Mouse (Mus musculus) E14TG2a.4 (cell line): ENCODE data around the gene C330021F23Rik.

Experiments
- CTCF ChIP-seq: conservative IDR thresholded peaks from 2 replicates; pipeline ENCODE4 v1.5.1; 2014; ENCODE audit warnings: low read length
- POU5F1 ChIP-seq: IDR thresholded peaks from 2 replicates; pipeline ENCODE4 v1.6.1; 2014; ENCODE audit warnings: low read length, borderline replicate concordance

DNA sequence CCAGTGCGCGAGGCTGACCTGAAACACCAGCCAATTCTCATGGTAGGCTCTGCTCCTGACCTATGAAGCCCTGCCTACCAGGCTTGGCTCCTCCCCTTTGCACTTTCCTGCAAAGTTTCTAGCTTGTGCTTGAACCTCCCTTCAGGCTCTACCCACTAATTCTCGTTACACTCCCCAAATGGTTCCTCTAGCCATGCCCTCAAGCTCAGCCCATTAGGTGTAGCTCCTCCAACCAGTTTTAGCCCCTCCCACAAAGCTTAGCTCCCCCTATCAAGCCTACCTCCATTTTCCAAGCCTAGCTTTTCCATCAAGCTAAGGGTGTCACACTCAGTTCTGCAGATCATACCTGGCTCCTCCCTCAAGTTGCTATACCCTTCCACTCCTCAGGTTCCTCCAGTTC lies 30.3 kb downstream of the C330021F23Rik start:
- TF ChIP-seq CTCF (no peak), POU5F1 (no peak)
